Mouse (Mus musculus) heart, adult 8-10 months (tissue): Measurements from ENCODE around the gene Ska2. TPM values are rescaled to one million over a fixed set of nuclear protein-coding genes. Genes with fewer than 3 reads are reported as not detected.

Experiments used
- DNase-seq: peaks from one replicate; pipeline ENCODE4 v3.0.0; 2022; ENCODE audit warnings: low spot score
- total RNA-seq, 4 experiments: library from RNA; stranded (reverse); gene quantifications; 2 replicates each; pipeline ENCODE4 v1.2.4; 2022

The Ska2 gene
- 10 to 100 TPM; 13.8 to 16.9 (median 15.0) TPM for total RNA-seq

- DNase-seq, result peak; percentile 99
Measured at GRCm38 (mm10) chr11:87108755-87109518, at the start of gene Ska2. Gene Ska2 (plus strand): TSS chr11:87109234.

- no peak for DNase-seq
Measured at GRCm38 (mm10) chr11:87060410-87060809, 48.6 kb upstream of the Ska2 start.

- no peak for DNase-seq
Measured at GRCm38 (mm10) chr11:87062087-87062486, 46.9 kb upstream of the Ska2 start.

GRCm38 (mm10) chr11:87073343-87073865 is 35.6 kb upstream of the Ska2 start:
- peak; percentile 50 for DNase-seq

GRCm38 (mm10) chr11:87073866-87074440 is 35.1 kb upstream of the Ska2 start, which contains the start of gene Gdpd1:
Gene Gdpd1 (minus strand): TSS chr11:87074062.
- peak; percentile 86 for DNase-seq

GRCm38 (mm10) chr11:87083712-87084111 is 25.3 kb upstream of the Ska2 start:
- no peak for DNase-seq

- DNase-seq, result no peak
Measured at GRCm38 (mm10) chr11:87085461-87085860, 23.6 kb upstream of the Ska2 start.

- DNase-seq, result peak; percentile 86
Measured at GRCm38 (mm10) chr11:87086290-87086984, 22.6 kb upstream of the Ska2 start, which contains the start of gene Smg8. Gene Smg8 (minus strand): TSS chr11:87086774.

- DNase-seq, result no peak
Measured at GRCm38 (mm10) chr11:87087142-87087541, 21.9 kb upstream of the Ska2 start.

- no peak for DNase-seq
Measured at GRCm38 (mm10) chr11:87108409-87108754, 652 bp upstream of the Ska2 start, which contains the start of gene Prr11. Gene Prr11 (minus strand): TSS chr11:87108708.

- no peak for DNase-seq
Measured at GRCm38 (mm10) chr11:87109519-87110171, 611 bp downstream of the Ska2 start.

GRCm38 (mm10) chr11:87110172-87110909 is 1.3 kb downstream of the Ska2 start:
- DNase-seq, result no peak

- no peak for DNase-seq
Measured at GRCm38 (mm10) chr11:87121864-87122263, 12.8 kb downstream of the Ska2 start.

- no peak for DNase-seq
Measured at GRCm38 (mm10) chr11:87125562-87125961, 16.5 kb downstream of the Ska2 start.

- DNase-seq, result peak; percentile 5
Measured at GRCm38 (mm10) chr11:87126281-87126823, 17.3 kb downstream of the Ska2 start.

- DNase-seq, result peak; percentile 82
Measured at GRCm38 (mm10) chr11:87126824-87127816, 18.1 kb downstream of the Ska2 start, which contains the start of gene Trim37. Gene Trim37 (plus strand): TSS chr11:87127077.

- no peak for DNase-seq
Measured at GRCm38 (mm10) chr11:87136233-87136632, 27.2 kb downstream of the Ska2 start.

- no peak for DNase-seq
Measured at GRCm38 (mm10) chr11:87158012-87158411, 49.0 kb downstream of the Ska2 start.

GRCm38 (mm10) chr11:87162687-87163086 is 53.7 kb downstream of the Ska2 start:
- DNase-seq, result no peak
